Mouse (Mus musculus): ENCODE data around the gene Spata1.

GRCm38 (mm10) chr3:146434686-146435085 lies 64.9 kb downstream of the Spata1 start:
- no peak for TF ChIP-seq POLR2A (IDR thresholded peaks at IDR 0.05; ENCODE audit: control insufficient read depth, low read depth, low read length)
- TF ChIP-seq CTCF (IDR thresholded peaks at IDR 0.05; ENCODE audit: control insufficient read depth, insufficient read depth, insufficient replicate concordance, low read depth, low read length): no peak

Measured in testis, adult 2 months (tissue).